Mouse (Mus musculus): Measurements from ENCODE around the gene Lrrc2. TPM values are rescaled to one million over a fixed set of nuclear protein-coding genes. Genes with fewer than 3 reads are reported as not detected.

Gene Lrrc2
- total RNA-seq, 2 experiments from 2014 or later = 1.8 to 2.3 TPM

- no peak for DNase-seq (ENCODE audit: extremely low spot score in 1 of 2, low spot score in 1 of 2)
Observed at GRCm38 (mm10) chr9:110982351-110982750, 31.0 kb downstream of the Lrrc2 start.

- DNase-seq (ENCODE audit: extremely low spot score in 1 of 2, low spot score in 1 of 2) = no peak
Observed at GRCm38 (mm10) chr9:110984096-110984495, 32.8 kb downstream of the Lrrc2 start.

GRCm38 (mm10) chr9:110985541-110985940, 34.2 kb downstream of the Lrrc2 start:
- DNase-seq (ENCODE audit: extremely low spot score in 1 of 2, low spot score in 1 of 2) = no peak

GRCm38 (mm10) chr9:110985951-110986350, 34.6 kb downstream of the Lrrc2 start:
- no peak for DNase-seq (ENCODE audit: extremely low spot score in 1 of 2, low spot score in 1 of 2)

- no peak for DNase-seq (ENCODE audit: extremely low spot score in 1 of 2, low spot score in 1 of 2)
Observed at GRCm38 (mm10) chr9:110987331-110987730, 36.0 kb downstream of the Lrrc2 start.

GRCm38 (mm10) chr9:110988078-110988477, 36.7 kb downstream of the Lrrc2 start:
- DNase-seq (ENCODE audit: extremely low spot score in 1 of 2, low spot score in 1 of 2) = no peak

- no peak for DNase-seq (ENCODE audit: extremely low spot score in 1 of 2, low spot score in 1 of 2)
Observed at GRCm38 (mm10) chr9:110989141-110989540, 37.8 kb downstream of the Lrrc2 start.

GRCm38 (mm10) chr9:110989543-110989942, 38.2 kb downstream of the Lrrc2 start:
- DNase-seq (ENCODE audit: extremely low spot score in 1 of 2, low spot score in 1 of 2) = no peak

- DNase-seq (ENCODE audit: extremely low spot score in 1 of 2, low spot score in 1 of 2) = no peak
Observed at GRCm38 (mm10) chr9:110990204-110990603, 38.9 kb downstream of the Lrrc2 start, which contains the start of gene Rtp3. Rtp3 (minus strand) TSS chr9:110990583.

GRCm38 (mm10) chr9:110993281-110993709, 42.0 kb downstream of the Lrrc2 start:
- no peak for DNase-seq (ENCODE audit: extremely low spot score in 1 of 2, low spot score in 1 of 2)

- DNase-seq (ENCODE audit: extremely low spot score in 1 of 2, low spot score in 1 of 2) = peak; percentile 18 to 63
Observed at GRCm38 (mm10) chr9:110994716-110995172, 43.4 kb downstream of the Lrrc2 start.

- DNase-seq (ENCODE audit: extremely low spot score in 1 of 2, low spot score in 1 of 2) = peak; percentile 13 to 61
Observed at GRCm38 (mm10) chr9:110997245-110997644, 45.9 kb downstream of the Lrrc2 start.

- no peak for DNase-seq (ENCODE audit: extremely low spot score in 1 of 2, low spot score in 1 of 2)
Observed at GRCm38 (mm10) chr9:110999056-110999455, 47.7 kb downstream of the Lrrc2 start.

- no peak for DNase-seq (ENCODE audit: extremely low spot score in 1 of 2, low spot score in 1 of 2)
Observed at GRCm38 (mm10) chr9:110999856-111000255, 48.5 kb downstream of the Lrrc2 start.

- no peak for DNase-seq (ENCODE audit: extremely low spot score in 1 of 2, low spot score in 1 of 2)
Observed at GRCm38 (mm10) chr9:111001621-111002020, 50.3 kb downstream of the Lrrc2 start.

- no peak for DNase-seq (ENCODE audit: extremely low spot score in 1 of 2, low spot score in 1 of 2)
Observed at GRCm38 (mm10) chr9:111003279-111003678, 51.9 kb downstream of the Lrrc2 start.

- DNase-seq (ENCODE audit: extremely low spot score in 1 of 2, low spot score in 1 of 2) = no peak
Observed at GRCm38 (mm10) chr9:111006544-111006943, 55.2 kb downstream of the Lrrc2 start.

GRCm38 (mm10) chr9:111009763-111010162, 58.4 kb downstream of the Lrrc2 start:
- DNase-seq (ENCODE audit: extremely low spot score in 1 of 2, low spot score in 1 of 2) = no peak

GRCm38 (mm10) chr9:111011550-111011949, 60.2 kb downstream of the Lrrc2 start:
- DNase-seq (ENCODE audit: extremely low spot score in 1 of 2, low spot score in 1 of 2) = no peak

- no peak for DNase-seq (ENCODE audit: extremely low spot score in 1 of 2, low spot score in 1 of 2)
Observed at GRCm38 (mm10) chr9:111012041-111012440, 60.7 kb downstream of the Lrrc2 start.

- no peak for DNase-seq (ENCODE audit: extremely low spot score in 1 of 2, low spot score in 1 of 2)
Observed at GRCm38 (mm10) chr9:111015658-111016057, 64.3 kb downstream of the Lrrc2 start.

GRCm38 (mm10) chr9:111019022-111019421, 67.7 kb downstream of the Lrrc2 start, which contains the start of gene Ltf:
Ltf (plus strand) TSS chr9:111019271.
- no peak for DNase-seq (ENCODE audit: extremely low spot score in 1 of 2, low spot score in 1 of 2)

- no peak for DNase-seq (ENCODE audit: extremely low spot score in 1 of 2, low spot score in 1 of 2)
Observed at GRCm38 (mm10) chr9:111026791-111027190, 75.4 kb downstream of the Lrrc2 start.
